Mouse (Mus musculus) forebrain, postnatal 0 days (tissue): ENCODE results near the gene Diaph2. TPM values are rescaled to one million over a fixed set of nuclear protein-coding genes. Genes with fewer than 3 reads are reported as not detected.

Source experiments
- ATAC-seq: fragments of 200-750 bp; cut with Nextera tagmentation; 2 replicates; pipeline ENCODE4 v1.8.0; 2017; ENCODE audit warnings: mild to moderate bottlenecking, moderate library complexity
- DNase-seq: peaks from one replicate; pipeline ENCODE4 v3.0.0-alpha.2; 2015
- H3K27ac ChIP-seq: fragments of 300-500 bp; sonication (generic); 2 replicates; pipeline ENCODE4 v1.5.1; 2014; ENCODE audit warnings: low read depth, mild to moderate bottlenecking, antibody characterized with exemption, low read length, moderate library complexity, mixed read lengths
- H3K27me3 ChIP-seq: fragments of 300-500 bp; sonication (generic); 2 replicates; pipeline ENCODE4 v1.6.1; 2014; ENCODE audit warnings: mild to moderate bottlenecking, low read length, mixed read lengths; ENCODE audit not compliant: insufficient read depth
- H3K36me3 ChIP-seq: fragments of 300-500 bp; sonication (generic); 2 replicates; pipeline ENCODE4 v1.6.1; 2014; ENCODE audit warnings: mild to moderate bottlenecking, moderate library complexity; ENCODE audit not compliant: insufficient read depth
- H3K4me1 ChIP-seq: fragments of 300-500 bp; sonication (generic); 2 replicates; pipeline ENCODE4 v1.6.1; 2014; ENCODE audit warnings: antibody characterized with exemption; ENCODE audit not compliant: insufficient read depth
- H3K4me2 ChIP-seq: fragments of 300-500 bp; sonication (generic); 2 replicates; pipeline ENCODE4 v1.6.1; 2014; ENCODE audit warnings: low read depth, mild to moderate bottlenecking, moderate library complexity
- H3K4me3 ChIP-seq: fragments of 300-500 bp; sonication (generic); 2 replicates; pipeline ENCODE4 v1.5.1; 2014; ENCODE audit warnings: low read depth, low read length, mixed read lengths
- H3K9ac ChIP-seq: fragments of 300-500 bp; sonication (generic); 2 replicates; pipeline ENCODE4 v1.6.1; 2014; ENCODE audit warnings: mild to moderate bottlenecking
- H3K9me3 ChIP-seq: fragments of 300-500 bp; sonication (generic); 2 replicates; pipeline ENCODE4 v1.6.1; 2016; ENCODE audit warnings: low read length
- CTCF ChIP-seq: sonication (generic); IDR thresholded peaks from 2 replicates; pipeline ENCODE4 v1.5.1; 2016; ENCODE audit warnings: antibody characterized with exemption, control low read depth, low read depth
- WGBS: fragments of 180-500 bp; shearing (Covaris S2); extraction: QIAGEN DNeasy Blood & Tissue Kit; methylation state at CpG from one replicate; pipeline ENCODE4 v1.1.7; 2014; 5-methylcytosine and 5-hydroxymethylcytosine counted together
- polyA plus RNA-seq: library from polyadenylated mRNA; unstranded; fragments of >200 nt; fragmentation: Nextera tagmentation; extraction: Ambion mirVana; gene quantifications from 2 replicates; pipeline ENCODE4 v1.2.1, GENCODE M21; 2015
- total RNA-seq: library from RNA; depleted of rRNA; stranded (reverse); fragments of >200 nt; gene quantifications from 2 replicates; pipeline ENCODE4 v1.2.3, GENCODE M21; 2014

The Diaph2 gene
- total and polyA plus RNA-seq, 2 experiments from 2014 or later: 4.2 to 4.7 TPM

- H3K4me3 ChIP-seq: no peak overlapping the region
- no peak overlapping the region for H3K9ac ChIP-seq
- H3K27ac ChIP-seq: no peak overlapping the region
- TF ChIP-seq CTCF: no peak
- no peaks in the 10 kb centered on the region for H3K36me3 ChIP-seq
- no peaks in the 10 kb centered on the region for H3K27me3 ChIP-seq
- H3K4me2 ChIP-seq: no peak overlapping the region
- no peaks in the 10 kb centered on the region for H3K9me3 ChIP-seq
- DNase-seq (no peak), ATAC-seq (no peak)
- 54% methylated on average over 2 of the region's 2 CpGs for WGBS
- H3K4me1 ChIP-seq: no peaks in the 10 kb centered on the region
Measured at GRCm38 (mm10) chrX:130205243-130205642, 455.7 kb downstream of the Diaph2 start.

- Histone ChIP-seq H3K27me3 (no peaks in the 10 kb centered on the region), H3K36me3 (no peaks in the 10 kb centered on the region), H3K9me3 (no peaks in the 10 kb centered on the region), H3K27ac (no peak overlapping the region), H3K4me1 (no peaks in the 10 kb centered on the region), H3K4me3 (no peak overlapping the region), H3K4me2 (no peak overlapping the region), H3K9ac (no peak overlapping the region)
- ATAC-seq (no peak), DNase-seq (no peak)
- TF ChIP-seq CTCF: no peak
- WGBS: 90% methylated on average over 4 of the region's 4 CpGs
Measured at GRCm38 (mm10) chrX:130212227-130212626, 462.7 kb downstream of the Diaph2 start.

- 77% methylated on average over 4 of the region's 4 CpGs for WGBS
- H3K4me1 ChIP-seq: no peaks in the 10 kb centered on the region
- no peaks in the 10 kb centered on the region for H3K9me3 ChIP-seq
- TF ChIP-seq CTCF: no peak
- DNase-seq: no peak
- no peak for ATAC-seq
- no peaks in the 10 kb centered on the region for H3K36me3 ChIP-seq
- H3K27ac ChIP-seq: no peak overlapping the region
- no peak overlapping the region for H3K4me2 ChIP-seq
- H3K27me3 ChIP-seq: no peaks in the 10 kb centered on the region
- no peak overlapping the region for H3K9ac ChIP-seq
- no peak overlapping the region for H3K4me3 ChIP-seq
Measured at GRCm38 (mm10) chrX:130212759-130213158, 463.2 kb downstream of the Diaph2 start.

GRCm38 (mm10) chrX:130230045-130230444 lies 480.5 kb downstream of the Diaph2 start:
- H3K9ac ChIP-seq: no peak overlapping the region
- H3K9me3 ChIP-seq: no peaks in the 10 kb centered on the region
- no peak overlapping the region for H3K27ac ChIP-seq
- TF ChIP-seq CTCF: no peak
- H3K4me2 ChIP-seq: no peak overlapping the region
- H3K27me3 ChIP-seq: no peaks in the 10 kb centered on the region
- H3K4me1 ChIP-seq: no peaks in the 10 kb centered on the region
- 97% methylated on average over 1 of the region's 1 CpGs for WGBS
- no peaks in the 10 kb centered on the region for H3K36me3 ChIP-seq
- ATAC-seq: no peak
- DNase-seq: no peak
- H3K4me3 ChIP-seq: no peak overlapping the region

- no peak overlapping the region for H3K9ac ChIP-seq
- H3K4me3 ChIP-seq: no peak overlapping the region
- no peak overlapping the region for H3K27ac ChIP-seq
- no peaks in the 10 kb centered on the region for H3K27me3 ChIP-seq
- H3K9me3 ChIP-seq: no peaks in the 10 kb centered on the region
- no peak overlapping the region for H3K4me2 ChIP-seq
- H3K36me3 ChIP-seq: no peaks in the 10 kb centered on the region
- WGBS: 63% methylated on average over 1 of the region's 1 CpGs
- no peak for TF ChIP-seq CTCF
- no peak for DNase-seq
- H3K4me1 ChIP-seq: no peaks in the 10 kb centered on the region
- ATAC-seq: no peak
Measured at GRCm38 (mm10) chrX:130235167-130235566, 485.6 kb downstream of the Diaph2 start.

- no peak overlapping the region for H3K9ac ChIP-seq
- no peak overlapping the region for H3K4me3 ChIP-seq
- no peak for TF ChIP-seq CTCF
- H3K9me3 ChIP-seq: no peaks in the 10 kb centered on the region
- 56% methylated on average over 1 of the region's 1 CpGs for WGBS
- H3K27ac ChIP-seq: no peak overlapping the region
- H3K36me3 ChIP-seq: no peaks in the 10 kb centered on the region
- no peaks in the 10 kb centered on the region for H3K4me1 ChIP-seq
- no peak overlapping the region for H3K4me2 ChIP-seq
- ATAC-seq (0 out of 2 replicates have a peak, but pooled peaks have one; percentile 25), DNase-seq (peak; percentile 47)
- no peaks in the 10 kb centered on the region for H3K27me3 ChIP-seq
Measured at GRCm38 (mm10) chrX:130246652-130247051, 497.1 kb downstream of the Diaph2 start.

- Histone ChIP-seq H3K4me2 (no peak overlapping the region), H3K9me3 (no peaks in the 10 kb centered on the region), H3K27me3 (no peaks in the 10 kb centered on the region), H3K27ac (no peak overlapping the region), H3K4me3 (no peak overlapping the region), H3K9ac (no peak overlapping the region), H3K36me3 (no peaks in the 10 kb centered on the region), H3K4me1 (no peaks in the 10 kb centered on the region)
- WGBS: 77% methylated on average over 4 of the region's 4 CpGs
- DNase-seq (peak; percentile 18), ATAC-seq (no peak)
- no peak for TF ChIP-seq CTCF
Measured at GRCm38 (mm10) chrX:130253664-130254063, 504.1 kb downstream of the Diaph2 start.

GRCm38 (mm10) chrX:130265707-130266106 lies 516.2 kb downstream of the Diaph2 start:
- H3K4me1 ChIP-seq: no peaks in the 10 kb centered on the region
- no peaks in the 10 kb centered on the region for H3K27me3 ChIP-seq
- no peak for TF ChIP-seq CTCF
- no peaks in the 10 kb centered on the region for H3K9me3 ChIP-seq
- H3K9ac ChIP-seq: no peak overlapping the region
- H3K4me2 ChIP-seq: no peak overlapping the region
- no peaks in the 10 kb centered on the region for H3K36me3 ChIP-seq
- no peak overlapping the region for H3K27ac ChIP-seq
- H3K4me3 ChIP-seq: no peak overlapping the region
- ATAC-seq (no peak), DNase-seq (peak; percentile 2)
